In the genomic region with DNA sequence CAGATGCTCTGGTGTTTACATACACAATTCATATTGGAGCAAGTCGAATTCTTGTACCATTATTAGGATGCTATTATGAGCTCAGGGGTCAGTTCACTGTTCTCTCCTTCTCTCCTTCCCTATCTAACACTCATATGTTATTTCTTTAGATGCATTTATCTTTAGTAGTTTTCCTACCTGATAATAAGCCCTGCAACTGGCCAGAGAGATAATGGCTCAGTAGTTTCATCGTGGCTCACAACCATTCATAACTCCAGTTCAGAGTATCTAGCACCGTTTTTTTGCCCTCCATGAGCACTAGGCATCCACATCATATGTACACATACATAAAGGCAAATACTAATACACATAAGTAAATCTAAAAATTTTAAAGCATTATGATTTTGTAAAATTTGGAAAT, we compare ENCODE assay signal across 12 mouse cellular contexts.
"Had no signal": no experiment of that assay in that cellular context is flagged by ENCODE, and none has a peak within 500 bp of the region (broad histone marks: within the 10 kb centered on the region; RNA-seq: fewer than 3 reads in every experiment).

No protein-coding gene starts in this region.

- H3K27ac ChIP-seq: limb, embryonic 13.5 days; stomach, postnatal 0 days had no signal

- DNase-seq: kidney, adult 8-10 months; kidney, postnatal 25 days; lung, adult 18-20 months; right cerebral cortex, adult 18-20 months; right cerebral cortex, postnatal 25 days; thymus, postnatal 4 days had no signal

- H3K4me1 ChIP-seq: limb, embryonic 13.5 days had no signal

- H3K4me2 ChIP-seq: limb, embryonic 13.5 days; midbrain, embryonic 11.5 days had no signal

- H3K9ac ChIP-seq: limb, embryonic 13.5 days had no signal

- H3K27me3 ChIP-seq: limb, embryonic 13.5 days had no signal

- ATAC-seq: inflammation-experienced regulatory T-cells, adult 6 months; intestine, postnatal 0 days; midbrain, embryonic 16.5 days had no signal

- H3K4me3 ChIP-seq: limb, embryonic 13.5 days had no signal

- H3K9me3 ChIP-seq: limb, embryonic 13.5 days had no signal
